Mouse (Mus musculus): ENCODE measurements around the gene Rev1. TPM values are rescaled to one million over a fixed set of nuclear protein-coding genes. Genes with fewer than 3 reads are reported as not detected.

The Rev1 gene
- polyA plus RNA-seq, 1 experiment, result 41.6 TPM

GRCm38 (mm10) chr1:38058417-38058816, 71.2 kb downstream of the Rev1 start:
- H3K27me3 ChIP-seq (ENCODE audit: control insufficient read depth, insufficient read depth, low read length), result no peaks in the 10 kb centered on the region
- H3K4me1 ChIP-seq (ENCODE audit: control insufficient read depth, insufficient read depth, low read length), result peaks cover 4% of the 10 kb centered on the region
- TF ChIP-seq CTCF (IDR thresholded peaks at IDR 0.05; ENCODE audit: borderline replicate concordance, insufficient read depth, low read depth, low read length), result no peak
- no peak for TF ChIP-seq POLR2A (IDR thresholded peaks at IDR 0.05; ENCODE audit: borderline replicate concordance, insufficient read depth, low read length)
- WGBS, result 86% methylated on average over 6 of the region's 6 CpGs
- H3K4me3 ChIP-seq (replicated peaks; ENCODE audit: insufficient read depth, low read depth, low read length), result no peak overlapping the region
- DNase-seq, result no peak
- no peak overlapping the region for H3K27ac ChIP-seq (ENCODE audit: insufficient read depth, low read length)

GRCm38 (mm10) chr1:38055176-38055575, 74.4 kb downstream of the Rev1 start:
- Histone ChIP-seq H3K4me1 (ENCODE audit: control insufficient read depth, insufficient read depth, low read length) (no peaks in the 10 kb centered on the region), H3K27me3 (ENCODE audit: control insufficient read depth, insufficient read depth, low read length) (no peaks in the 10 kb centered on the region), H3K4me3 (replicated peaks; ENCODE audit: insufficient read depth, low read depth, low read length) (no peak overlapping the region), H3K27ac (ENCODE audit: insufficient read depth, low read length) (no peak overlapping the region)
- no peak for DNase-seq
- WGBS, result 84% methylated on average over 5 of the region's 5 CpGs
- TF ChIP-seq CTCF (IDR thresholded peaks at IDR 0.05; ENCODE audit: borderline replicate concordance, insufficient read depth, low read depth, low read length), result no peak
- TF ChIP-seq POLR2A (IDR thresholded peaks at IDR 0.05; ENCODE audit: borderline replicate concordance, insufficient read depth, low read length), result no peak

- no peak for DNase-seq
- TF ChIP-seq POLR2A (IDR thresholded peaks at IDR 0.05; ENCODE audit: borderline replicate concordance, insufficient read depth, low read length), result no peak
- no peak for TF ChIP-seq CTCF (IDR thresholded peaks at IDR 0.05; ENCODE audit: borderline replicate concordance, insufficient read depth, low read depth, low read length)
- Histone ChIP-seq H3K4me3 (replicated peaks; ENCODE audit: insufficient read depth, low read depth, low read length) (no peak overlapping the region), H3K27ac (ENCODE audit: insufficient read depth, low read length) (no peak overlapping the region), H3K27me3 (ENCODE audit: control insufficient read depth, insufficient read depth, low read length) (no peaks in the 10 kb centered on the region), H3K4me1 (ENCODE audit: control insufficient read depth, insufficient read depth, low read length) (peaks cover 6% of the 10 kb centered on the region; the same call in 1 of the 2 replicates)
- 62% methylated on average over 4 of the region's 4 CpGs for WGBS
Measured at GRCm38 (mm10) chr1:38049562-38049961, 80.0 kb downstream of the Rev1 start.

GRCm38 (mm10) chr1:38048121-38048520, 81.5 kb downstream of the Rev1 start:
- DNase-seq, result peak in 1 of 2 experiments; percentile 62
- WGBS, result 55% methylated on average over 3 of the region's 3 CpGs
- TF ChIP-seq CTCF (IDR thresholded peaks at IDR 0.05; ENCODE audit: borderline replicate concordance, insufficient read depth, low read depth, low read length), result no peak
- no peak for TF ChIP-seq POLR2A (IDR thresholded peaks at IDR 0.05; ENCODE audit: borderline replicate concordance, insufficient read depth, low read length)
- Histone ChIP-seq H3K27me3 (ENCODE audit: control insufficient read depth, insufficient read depth, low read length) (no peaks in the 10 kb centered on the region), H3K27ac (ENCODE audit: insufficient read depth, low read length) (peak overlapping the region; percentile 36; the same call in 1 of the 2 replicates), H3K4me1 (ENCODE audit: control insufficient read depth, insufficient read depth, low read length) (peaks cover 6% of the 10 kb centered on the region; the same call in 1 of the 2 replicates), H3K4me3 (replicated peaks; ENCODE audit: insufficient read depth, low read depth, low read length) (no peak overlapping the region)

GRCm38 (mm10) chr1:38038898-38039297, 90.7 kb downstream of the Rev1 start:
- Histone ChIP-seq H3K4me1 (ENCODE audit: control insufficient read depth, insufficient read depth, low read length) (no peaks in the 10 kb centered on the region), H3K4me3 (replicated peaks; ENCODE audit: insufficient read depth, low read depth, low read length) (no peak overlapping the region), H3K27ac (ENCODE audit: insufficient read depth, low read length) (no peak overlapping the region), H3K27me3 (ENCODE audit: control insufficient read depth, insufficient read depth, low read length) (no peaks in the 10 kb centered on the region)
- no peak for DNase-seq
- WGBS, result 91% methylated on average over 2 of the region's 2 CpGs
- TF ChIP-seq POLR2A (IDR thresholded peaks at IDR 0.05; ENCODE audit: borderline replicate concordance, insufficient read depth, low read length), result no peak
- TF ChIP-seq CTCF (IDR thresholded peaks at IDR 0.05; ENCODE audit: borderline replicate concordance, insufficient read depth, low read depth, low read length), result no peak

- TF ChIP-seq CTCF (IDR thresholded peaks at IDR 0.05; ENCODE audit: borderline replicate concordance, insufficient read depth, low read depth, low read length), result no peak
- TF ChIP-seq POLR2A (IDR thresholded peaks at IDR 0.05; ENCODE audit: borderline replicate concordance, insufficient read depth, low read length), result no peak
- Histone ChIP-seq H3K27ac (ENCODE audit: insufficient read depth, low read length) (no peak overlapping the region), H3K27me3 (ENCODE audit: control insufficient read depth, insufficient read depth, low read length) (no peaks in the 10 kb centered on the region), H3K4me1 (ENCODE audit: control insufficient read depth, insufficient read depth, low read length) (no peaks in the 10 kb centered on the region), H3K4me3 (replicated peaks; ENCODE audit: insufficient read depth, low read depth, low read length) (no peak overlapping the region)
- DNase-seq, result no peak
- WGBS, result 90% methylated on average over 5 of the region's 5 CpGs
Measured at GRCm38 (mm10) chr1:38037375-38037774, 92.2 kb downstream of the Rev1 start.

- H3K4me1 ChIP-seq (ENCODE audit: control insufficient read depth, insufficient read depth, low read length), result no peaks in the 10 kb centered on the region
- DNase-seq, result no peak
- no peaks in the 10 kb centered on the region for H3K27me3 ChIP-seq (ENCODE audit: control insufficient read depth, insufficient read depth, low read length)
- TF ChIP-seq CTCF (IDR thresholded peaks at IDR 0.05; ENCODE audit: borderline replicate concordance, insufficient read depth, low read depth, low read length) (no peak), POLR2A (IDR thresholded peaks at IDR 0.05; ENCODE audit: borderline replicate concordance, insufficient read depth, low read length) (no peak)
- no peak overlapping the region for H3K4me3 ChIP-seq (replicated peaks; ENCODE audit: insufficient read depth, low read depth, low read length)
- WGBS, result 79% methylated on average over 4 of the region's 4 CpGs
- no peak overlapping the region for H3K27ac ChIP-seq (ENCODE audit: insufficient read depth, low read length)
Measured at GRCm38 (mm10) chr1:38035521-38035920, 94.1 kb downstream of the Rev1 start.

GRCm38 (mm10) chr1:38031391-38031790, 98.2 kb downstream of the Rev1 start:
- WGBS, result 86% methylated on average over 5 of the region's 5 CpGs
- Histone ChIP-seq H3K4me3 (replicated peaks; ENCODE audit: insufficient read depth, low read depth, low read length) (no peak overlapping the region), H3K4me1 (ENCODE audit: control insufficient read depth, insufficient read depth, low read length) (no peaks in the 10 kb centered on the region), H3K27ac (ENCODE audit: insufficient read depth, low read length) (no peak overlapping the region), H3K27me3 (ENCODE audit: control insufficient read depth, insufficient read depth, low read length) (no peaks in the 10 kb centered on the region)
- DNase-seq, result no peak
- TF ChIP-seq POLR2A (IDR thresholded peaks at IDR 0.05; ENCODE audit: borderline replicate concordance, insufficient read depth, low read length), result no peak
- TF ChIP-seq CTCF (IDR thresholded peaks at IDR 0.05; ENCODE audit: borderline replicate concordance, insufficient read depth, low read depth, low read length), result no peak
